Mouse (Mus musculus): ENCODE measurements around the gene Traf5. TPM values are rescaled to one million over a fixed set of nuclear protein-coding genes. Genes with fewer than 3 reads are reported as not detected.

Gene Traf5
- total RNA-seq, 2 experiments from 2014 or later = 26.2 to 28.6 TPM

DNA sequence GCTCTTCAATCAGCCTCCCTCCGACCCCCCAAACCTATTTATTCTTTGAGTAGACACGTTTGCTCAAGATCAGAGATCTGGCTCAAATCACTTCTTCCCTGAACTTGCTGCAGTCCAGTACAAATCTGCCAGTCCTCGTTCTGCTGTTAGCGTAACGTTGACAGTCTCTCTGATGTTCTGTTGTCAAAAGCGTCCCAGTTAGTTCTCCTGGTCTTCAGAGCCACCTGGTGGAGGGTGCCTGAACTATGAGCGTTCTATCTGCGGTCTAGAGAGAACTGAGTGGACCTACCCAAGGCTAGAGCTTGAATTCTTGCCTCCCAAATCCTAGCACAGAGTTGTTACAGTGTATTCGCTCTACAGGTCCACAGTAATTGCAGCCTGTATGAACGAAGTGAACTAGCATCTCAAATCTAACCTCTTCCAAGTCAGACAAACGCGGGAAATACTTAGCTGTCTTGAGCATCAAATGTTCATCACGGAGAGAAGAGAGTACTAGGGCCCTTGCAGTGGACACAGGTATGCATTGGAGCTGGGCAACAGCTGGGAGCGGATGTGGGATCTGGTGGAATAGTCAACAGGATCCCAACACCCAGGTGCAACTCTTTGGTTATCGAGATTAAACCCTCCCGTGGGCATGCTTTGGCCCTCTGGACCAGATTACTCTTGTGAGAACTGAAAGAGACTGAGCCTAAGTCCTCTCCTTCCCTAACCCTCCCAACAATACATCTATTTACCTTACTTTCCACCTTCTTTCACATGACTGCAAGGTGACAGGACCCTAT is 711 bp upstream of the Traf5 start:
- DNase-seq (ENCODE audit: low spot score in 2 of 2) = peak; percentile 52 to 81

GRCm38 (mm10) chr1:192090689-192091567 is 1.4 kb downstream of the Traf5 start:
- DNase-seq (ENCODE audit: low spot score in 2 of 2) = no peak

DNA sequence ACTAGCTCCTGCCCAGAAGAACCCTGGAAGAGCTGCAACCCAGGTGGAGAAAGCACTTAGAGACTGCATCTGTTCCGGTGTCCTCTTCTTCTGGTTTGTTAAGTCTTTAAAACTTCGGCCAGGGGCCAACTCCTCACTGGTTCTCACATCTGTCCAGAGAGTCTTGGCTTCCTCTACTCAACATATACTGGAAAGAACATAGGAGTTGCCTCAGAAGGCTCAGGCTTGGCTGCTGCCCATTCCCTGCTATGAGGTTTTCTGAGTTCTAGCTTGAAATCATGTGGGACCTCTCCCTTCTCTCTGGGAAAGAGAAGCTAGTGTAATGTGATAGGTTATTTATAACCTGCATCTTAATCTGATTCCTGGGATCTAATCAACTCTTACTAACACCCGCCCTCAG is 2.1 kb downstream of the Traf5 start:
- peak in 1 of 2 experiments; percentile 61 for DNase-seq (ENCODE audit: low spot score in 2 of 2)

DNA sequence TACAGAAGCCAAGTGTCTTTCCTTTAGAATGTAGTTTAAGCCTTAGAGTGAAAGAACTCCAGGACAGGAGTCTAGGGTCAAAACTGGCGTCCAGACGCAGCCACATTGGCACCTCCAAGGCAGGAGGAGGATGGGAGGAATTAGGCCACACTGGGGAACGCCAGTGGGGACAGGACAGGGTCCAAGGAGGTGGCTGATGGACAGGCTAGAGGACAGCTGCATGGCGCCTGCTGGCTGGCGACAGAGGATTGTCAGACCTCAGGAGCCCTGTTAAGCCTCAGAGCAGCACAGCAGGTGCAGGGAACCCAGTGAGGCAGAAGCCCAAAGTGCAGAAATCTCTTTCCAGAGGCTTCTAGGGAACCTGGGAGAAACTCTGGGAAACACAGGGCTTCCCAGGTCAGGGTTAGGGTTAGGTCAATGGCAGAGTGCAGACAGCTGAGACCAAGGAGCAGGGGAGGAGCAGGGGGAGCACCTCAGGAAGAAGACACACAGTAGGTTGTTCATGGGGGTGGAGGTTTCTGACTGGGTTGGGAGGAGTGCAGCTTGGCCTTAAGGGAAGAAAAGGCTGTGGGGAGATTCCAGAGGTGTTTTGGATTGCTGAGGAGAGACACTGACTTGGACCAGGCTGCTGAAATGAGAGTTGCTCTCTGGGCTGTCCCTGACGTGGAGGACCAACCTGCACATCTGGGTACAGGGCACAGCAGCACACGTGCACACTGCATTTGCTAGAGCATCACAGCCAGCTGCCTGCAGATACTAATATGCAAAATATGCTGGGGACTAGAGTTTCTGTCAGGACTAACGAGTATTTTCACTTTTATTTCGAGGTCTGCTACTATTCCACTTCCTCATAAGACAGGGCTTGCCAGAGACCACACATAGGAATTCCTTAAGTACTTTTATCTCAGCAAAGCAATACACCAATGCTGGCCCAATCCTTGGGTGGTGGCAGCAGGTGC is 2.9 kb downstream of the Traf5 start:
- no peak for DNase-seq (ENCODE audit: low spot score in 2 of 2)

GRCm38 (mm10) chr1:192088011-192088410 is 4.3 kb downstream of the Traf5 start:
- DNase-seq (ENCODE audit: low spot score in 2 of 2) = no peak

DNA sequence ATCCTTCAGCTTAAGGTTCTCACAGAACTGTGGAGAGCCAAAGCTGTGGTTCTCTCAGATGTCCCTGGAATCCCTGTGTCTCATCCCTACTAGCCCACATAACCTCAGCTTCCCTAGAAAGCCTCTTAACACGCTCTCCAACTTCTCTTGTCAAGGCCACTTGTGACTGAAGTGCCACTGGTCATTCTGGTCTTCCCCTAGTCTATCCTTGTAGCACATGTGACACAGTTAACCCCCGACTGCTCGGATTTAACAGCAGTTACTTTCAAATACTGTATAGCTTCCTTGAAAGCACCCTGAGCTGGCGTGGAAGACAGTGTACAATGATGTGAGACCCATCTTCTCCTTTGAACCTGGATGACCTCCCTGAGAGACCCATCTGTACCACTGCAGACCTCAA is 5.3 kb downstream of the Traf5 start:
- DNase-seq (ENCODE audit: low spot score in 2 of 2) = no peak

GRCm38 (mm10) chr1:192086279-192087037 is 5.9 kb downstream of the Traf5 start:
- no peak for DNase-seq (ENCODE audit: low spot score in 2 of 2)

- DNase-seq (ENCODE audit: low spot score in 2 of 2) = no peak
Measured at GRCm38 (mm10) chr1:192085218-192085617, 7.1 kb downstream of the Traf5 start.

DNA sequence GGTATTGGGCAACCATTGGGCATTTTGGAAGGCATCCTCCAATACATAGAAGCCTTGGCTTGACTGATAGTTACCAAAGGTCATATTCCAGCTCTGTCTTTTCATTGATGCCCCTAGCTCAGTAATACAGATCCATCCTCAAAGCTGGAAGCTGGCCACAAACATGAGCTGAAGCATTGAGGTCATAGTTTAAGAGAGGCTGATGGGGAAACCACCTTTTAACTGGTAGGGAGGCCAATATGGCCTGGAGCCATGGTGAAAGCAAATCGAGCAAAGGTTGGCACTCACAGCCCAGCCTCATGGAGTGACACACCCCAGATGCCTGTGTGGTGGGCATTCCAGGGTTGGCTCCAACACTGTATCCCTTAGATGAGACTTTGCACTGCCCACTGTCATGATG is 9.7 kb downstream of the Traf5 start:
- DNase-seq (ENCODE audit: low spot score in 2 of 2) = no peak

DNA sequence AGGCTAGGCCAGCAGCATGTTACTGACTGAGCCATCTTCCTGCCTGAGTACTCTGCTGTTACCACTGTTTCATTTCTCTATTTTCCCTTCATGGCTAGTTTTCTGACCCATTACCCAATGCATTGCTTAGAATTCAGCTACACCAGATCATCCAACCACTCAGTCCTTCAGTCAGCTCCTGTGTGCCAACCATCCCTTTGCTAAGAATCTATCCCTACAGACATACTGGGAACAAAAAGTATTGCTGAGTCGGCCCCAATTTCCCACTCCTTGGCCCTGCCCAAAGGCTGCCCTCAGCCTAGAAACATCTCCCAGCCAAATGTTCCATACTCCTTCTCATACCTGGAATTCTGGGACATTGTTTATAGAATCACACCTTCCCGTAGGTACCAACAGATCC is 11.2 kb downstream of the Traf5 start:
- no peak for DNase-seq (ENCODE audit: low spot score in 2 of 2)

DNA sequence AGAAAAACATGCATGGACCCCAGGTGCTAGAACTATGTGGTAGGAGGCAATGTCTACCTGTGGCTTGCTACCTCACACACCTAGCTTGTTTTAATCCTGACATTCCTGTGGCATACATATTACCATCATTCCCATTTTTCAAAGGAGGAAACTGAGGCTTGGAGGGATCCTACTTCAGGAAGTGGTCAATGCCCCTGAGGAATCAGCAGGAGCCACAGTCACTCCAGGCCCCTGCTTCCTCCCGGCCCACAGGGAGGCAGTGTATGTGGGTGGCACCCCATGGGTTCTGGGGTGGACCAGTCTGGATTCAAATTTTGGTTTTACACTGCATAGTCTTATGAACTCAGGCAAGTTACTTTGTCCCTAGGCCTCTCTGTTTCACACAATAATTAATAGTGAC is 13.2 kb downstream of the Traf5 start:
- no peak for DNase-seq (ENCODE audit: low spot score in 2 of 2)

DNA sequence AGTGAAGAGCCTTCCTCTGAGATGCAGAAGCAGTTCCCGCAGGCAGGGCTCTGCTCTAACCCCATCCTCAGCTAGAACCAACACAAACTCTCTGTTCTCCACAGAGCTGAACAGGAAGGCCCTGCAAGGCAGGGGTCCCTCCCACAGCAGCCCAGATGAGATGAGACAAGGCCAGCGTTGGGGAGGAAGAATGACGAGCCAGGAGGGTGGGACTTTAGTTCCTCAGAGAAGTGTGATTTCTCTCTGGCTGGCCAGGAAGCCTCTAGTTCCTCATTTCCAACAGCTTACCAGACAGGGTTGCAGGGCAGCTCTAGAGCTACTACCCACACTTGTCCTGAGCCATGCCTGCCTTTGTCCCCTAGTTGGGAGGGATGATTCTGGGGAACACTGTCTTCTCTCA is 14.0 kb downstream of the Traf5 start:
- DNase-seq (ENCODE audit: low spot score in 2 of 2) = peak in 1 of 2 experiments; percentile 41

- DNase-seq (ENCODE audit: low spot score in 2 of 2) = no peak
Measured at GRCm38 (mm10) chr1:192076796-192077535, 15.4 kb downstream of the Traf5 start.

DNA sequence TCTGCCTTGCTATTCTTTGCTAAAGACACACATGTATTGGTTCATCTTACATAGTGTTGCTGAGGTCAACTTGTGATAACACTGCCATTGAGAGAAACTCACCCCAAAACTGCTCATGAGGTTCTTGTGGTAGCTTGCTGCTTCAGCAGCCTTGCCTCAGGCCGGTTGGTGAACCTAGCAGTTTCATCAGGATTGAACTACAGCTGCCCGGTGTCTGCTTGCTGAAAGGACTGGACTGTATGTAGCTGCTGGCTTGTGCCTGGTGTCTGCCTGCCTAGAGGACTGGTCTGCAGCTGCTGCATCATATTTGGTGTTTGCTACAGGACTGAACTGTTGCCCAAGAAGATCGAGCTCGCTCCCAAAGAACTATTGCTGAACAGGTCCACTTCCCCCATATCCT is 16.3 kb downstream of the Traf5 start:
- DNase-seq (ENCODE audit: low spot score in 2 of 2) = no peak

GRCm38 (mm10) chr1:192074824-192075223 is 17.5 kb downstream of the Traf5 start:
- DNase-seq (ENCODE audit: low spot score in 2 of 2) = no peak

DNA sequence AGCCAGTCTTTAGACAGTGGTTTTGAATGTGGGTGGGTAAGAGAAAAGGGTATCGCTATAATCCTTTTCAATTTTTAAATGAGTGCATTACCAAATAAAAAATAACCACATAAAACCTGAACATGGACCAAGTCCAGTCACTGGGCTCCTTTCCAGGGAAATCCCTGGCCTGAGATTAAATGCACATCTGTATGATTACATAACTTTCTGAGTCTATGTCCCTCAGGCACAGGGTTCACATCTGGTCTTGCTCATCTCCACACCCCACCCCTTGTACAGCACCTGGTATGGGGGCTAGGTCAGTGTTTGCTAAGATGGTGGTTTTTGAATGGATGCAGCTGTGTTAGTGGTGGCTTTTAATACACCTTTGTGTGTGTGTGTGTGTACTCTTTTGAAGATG is 19.9 kb downstream of the Traf5 start:
- peak in 1 of 2 experiments; percentile 61 for DNase-seq (ENCODE audit: low spot score in 2 of 2)

- peak in 1 of 2 experiments; percentile 43 for DNase-seq (ENCODE audit: low spot score in 2 of 2)
Measured at GRCm38 (mm10) chr1:192070618-192071051, 21.7 kb downstream of the Traf5 start.

DNA sequence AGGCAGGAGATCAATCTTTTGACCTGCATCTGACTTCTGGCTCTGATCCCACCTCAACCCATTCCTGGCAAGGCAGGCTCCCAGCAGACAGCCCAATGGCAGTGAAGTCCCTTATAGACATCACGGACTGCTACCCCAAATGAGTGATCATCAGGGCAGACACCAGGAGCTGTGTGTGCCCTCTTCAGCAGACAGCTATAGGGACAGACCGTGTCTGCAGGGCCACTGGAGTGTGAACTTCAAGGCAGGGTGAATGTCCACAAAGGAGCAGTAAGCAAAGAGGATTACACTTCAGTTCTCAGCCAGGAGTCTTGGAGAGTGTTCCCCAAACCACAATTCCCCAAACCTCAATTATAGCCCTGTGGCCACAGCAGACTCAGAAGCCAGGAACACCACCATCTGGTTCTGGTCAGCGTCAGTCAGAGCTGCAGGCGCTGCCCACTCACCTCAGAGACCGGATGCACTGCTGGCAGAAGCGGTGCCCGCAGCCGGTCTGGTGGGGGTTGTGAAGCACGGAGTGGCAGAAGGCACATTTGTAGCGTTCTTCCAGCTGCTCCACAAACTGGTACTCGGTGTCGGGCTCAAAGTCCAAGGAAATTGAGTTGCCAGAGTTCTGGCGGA is 22.3 kb downstream of the Traf5 start:
- peak; percentile 38 to 39 for DNase-seq (ENCODE audit: low spot score in 2 of 2)

- DNase-seq (ENCODE audit: low spot score in 2 of 2) = no peak
Measured at GRCm38 (mm10) chr1:192068188-192068587, 24.2 kb downstream of the Traf5 start.

Data from gastrocnemius, postnatal 4 days (tissue).